Mouse (Mus musculus) right cerebral cortex, adult 18-20 months (tissue): ENCODE measurements around the gene Ctnnbl1.

ENCODE experiments used
- DNase-seq: peaks from one replicate; pipeline ENCODE4 v3.0.0; 2022; ENCODE audit warnings: mixed read lengths

The Ctnnbl1 gene

DNA sequence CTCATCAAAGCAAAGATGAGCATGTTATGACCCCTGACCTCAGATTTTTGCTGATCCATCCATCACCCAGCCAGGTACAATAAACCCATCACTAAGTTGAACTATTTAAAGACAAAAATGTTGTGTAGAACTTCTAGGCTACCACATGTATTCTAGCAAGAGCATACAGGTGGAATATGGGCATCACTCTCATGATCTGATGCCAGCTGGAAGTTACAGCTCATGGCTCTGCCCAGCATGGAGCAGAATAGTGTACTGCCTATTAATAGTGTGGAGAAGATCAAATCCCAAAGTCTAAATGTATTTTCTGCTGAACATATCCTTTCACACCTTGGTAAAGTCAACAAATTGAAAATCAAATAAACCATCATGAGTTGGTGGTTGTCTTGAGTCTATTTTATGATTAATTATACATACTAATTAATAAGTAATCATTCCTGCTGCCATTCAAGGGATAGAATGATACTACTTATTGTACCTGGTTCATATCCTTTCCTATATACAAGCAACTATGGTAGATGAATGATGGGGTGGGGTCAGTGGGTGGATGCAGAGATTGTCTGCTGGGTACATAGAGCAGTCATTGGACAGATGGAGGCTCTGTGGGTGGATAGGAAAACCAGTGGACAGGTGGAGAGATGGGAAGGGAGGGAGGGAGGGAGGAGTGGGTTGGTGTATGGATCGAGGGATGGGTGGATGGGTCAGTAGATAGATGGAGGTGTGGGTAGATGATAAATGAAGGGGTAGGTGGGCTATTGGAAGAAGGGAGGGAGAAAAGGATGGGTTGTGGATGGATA is 58.6 kb downstream of the Ctnnbl1 start:
- no peak for DNase-seq

GRCm38 (mm10) chr2:157799533-157799932 is 62.3 kb downstream of the Ctnnbl1 start:
- peak; percentile 43 for DNase-seq

- no peak for DNase-seq
Observed at GRCm38 (mm10) chr2:157800288-157800687, 63.1 kb downstream of the Ctnnbl1 start.

DNA sequence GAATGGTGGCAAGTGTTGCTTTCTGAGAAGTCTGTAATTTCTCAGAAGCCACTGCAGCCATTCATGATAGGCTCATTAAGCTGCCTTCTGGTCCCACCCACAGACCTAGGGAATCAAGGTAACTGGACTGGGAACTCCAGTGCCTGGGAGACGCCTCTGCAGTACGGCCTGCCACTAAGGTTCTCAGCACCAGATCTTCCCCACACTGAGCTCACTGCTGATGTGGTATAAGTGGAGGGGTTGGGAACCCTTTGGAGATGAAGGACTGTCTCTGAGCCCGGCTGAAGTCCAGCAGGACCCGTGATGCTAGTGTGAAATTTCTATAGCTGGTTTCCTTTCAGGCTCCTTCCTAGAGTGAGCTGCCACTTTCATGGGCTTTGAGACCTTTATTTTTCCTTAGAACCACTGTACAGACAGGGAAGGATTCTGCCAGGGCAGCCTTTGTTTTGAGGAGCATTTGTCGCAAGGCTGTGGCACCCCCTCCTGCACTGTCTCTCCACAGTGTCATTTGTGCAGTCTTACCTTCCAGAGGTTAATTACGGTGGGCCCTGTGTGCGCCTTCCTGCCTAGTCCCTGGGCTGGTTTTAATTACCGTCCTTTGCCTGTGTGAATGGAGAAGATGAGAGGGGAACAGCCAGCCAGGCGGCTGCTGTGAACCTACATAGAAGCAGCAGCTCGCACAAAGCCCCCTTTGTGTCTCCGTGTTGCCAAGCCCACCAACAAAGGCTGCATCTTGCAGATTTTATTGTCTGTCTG is 63.7 kb downstream of the Ctnnbl1 start:
- DNase-seq: no peak

- no peak for DNase-seq
Observed at GRCm38 (mm10) chr2:157801505-157802357, 64.5 kb downstream of the Ctnnbl1 start.

DNA sequence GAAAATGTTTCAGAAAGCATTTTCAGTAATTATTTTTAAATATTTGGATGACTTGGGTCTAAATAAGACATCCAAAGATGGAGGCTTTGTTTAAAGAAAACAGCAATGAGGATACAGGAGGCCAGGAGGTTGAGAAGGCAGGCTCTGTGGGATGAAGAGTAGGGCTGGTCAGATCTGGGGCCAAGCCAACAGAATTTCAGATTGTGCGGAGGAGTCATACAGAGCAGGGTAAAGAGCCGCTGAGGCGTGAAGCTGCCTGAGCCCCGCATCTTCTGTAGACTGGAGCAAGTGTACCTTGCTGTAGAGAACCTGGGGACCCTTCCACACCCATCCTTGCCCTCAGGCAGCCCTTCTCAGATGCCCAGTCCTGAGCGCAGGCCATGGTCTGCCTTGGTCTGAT is 65.5 kb downstream of the Ctnnbl1 start:
- DNase-seq: no peak

- peak; percentile 71 for DNase-seq
Observed at GRCm38 (mm10) chr2:157804388-157804787, 67.2 kb downstream of the Ctnnbl1 start.

- DNase-seq: no peak
Observed at GRCm38 (mm10) chr2:157805091-157805490, 67.9 kb downstream of the Ctnnbl1 start.

- DNase-seq: no peak
Observed at GRCm38 (mm10) chr2:157807076-157807475, 69.9 kb downstream of the Ctnnbl1 start.

GRCm38 (mm10) chr2:157807621-157808367 is 70.6 kb downstream of the Ctnnbl1 start:
- peak; percentile 56 for DNase-seq

DNA sequence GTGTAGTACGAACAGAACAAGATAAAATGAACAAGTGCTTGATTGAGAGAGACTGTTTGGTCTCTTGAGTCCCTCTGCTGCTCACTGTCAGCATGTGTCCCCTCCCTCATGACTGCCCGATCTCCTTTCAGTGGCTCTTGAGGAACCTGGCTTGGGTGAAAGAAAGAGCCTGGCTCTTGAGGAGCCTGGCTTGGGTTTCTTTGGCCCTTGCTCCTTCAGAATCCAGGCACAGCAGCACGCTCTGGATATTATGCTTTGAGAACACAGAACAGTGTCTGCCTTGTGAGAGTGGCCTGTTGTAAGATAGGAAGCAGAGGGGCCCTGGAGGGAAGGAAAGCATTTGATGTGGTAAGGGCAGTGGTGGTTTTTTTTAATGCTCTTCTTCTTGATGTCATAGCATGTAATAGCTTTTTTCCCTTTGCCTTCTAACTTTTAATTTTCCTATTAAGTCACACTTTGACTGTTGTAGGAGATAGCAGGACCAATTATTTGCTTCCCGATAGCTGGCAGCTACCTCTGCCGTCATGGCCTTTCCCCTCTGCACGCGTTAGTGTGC is 71.2 kb downstream of the Ctnnbl1 start:
- no peak for DNase-seq

DNA sequence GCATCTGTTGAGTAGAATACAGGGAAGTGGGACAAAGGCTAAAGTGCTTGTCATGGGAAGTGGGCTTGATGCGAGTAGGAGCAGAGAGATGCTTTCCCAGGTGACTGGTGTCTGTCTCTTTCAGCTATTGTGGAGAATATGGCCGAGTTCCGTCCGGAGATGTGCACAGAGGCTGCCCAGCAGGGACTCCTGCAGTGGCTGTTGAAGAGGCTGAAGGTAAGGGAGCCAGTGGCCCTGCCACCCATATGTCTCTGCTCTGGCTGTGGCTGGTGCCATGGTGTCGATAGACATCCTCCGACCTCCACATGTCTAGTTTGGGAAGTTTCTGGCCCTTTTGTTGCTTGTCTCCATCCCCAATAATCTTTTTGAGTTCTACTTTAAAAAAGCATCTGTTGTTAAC is 72.1 kb downstream of the Ctnnbl1 start:
- DNase-seq: no peak

- DNase-seq: no peak
Observed at GRCm38 (mm10) chr2:157810749-157811148, 73.5 kb downstream of the Ctnnbl1 start.

GRCm38 (mm10) chr2:157813121-157813520 is 75.9 kb downstream of the Ctnnbl1 start:
- no peak for DNase-seq

DNA sequence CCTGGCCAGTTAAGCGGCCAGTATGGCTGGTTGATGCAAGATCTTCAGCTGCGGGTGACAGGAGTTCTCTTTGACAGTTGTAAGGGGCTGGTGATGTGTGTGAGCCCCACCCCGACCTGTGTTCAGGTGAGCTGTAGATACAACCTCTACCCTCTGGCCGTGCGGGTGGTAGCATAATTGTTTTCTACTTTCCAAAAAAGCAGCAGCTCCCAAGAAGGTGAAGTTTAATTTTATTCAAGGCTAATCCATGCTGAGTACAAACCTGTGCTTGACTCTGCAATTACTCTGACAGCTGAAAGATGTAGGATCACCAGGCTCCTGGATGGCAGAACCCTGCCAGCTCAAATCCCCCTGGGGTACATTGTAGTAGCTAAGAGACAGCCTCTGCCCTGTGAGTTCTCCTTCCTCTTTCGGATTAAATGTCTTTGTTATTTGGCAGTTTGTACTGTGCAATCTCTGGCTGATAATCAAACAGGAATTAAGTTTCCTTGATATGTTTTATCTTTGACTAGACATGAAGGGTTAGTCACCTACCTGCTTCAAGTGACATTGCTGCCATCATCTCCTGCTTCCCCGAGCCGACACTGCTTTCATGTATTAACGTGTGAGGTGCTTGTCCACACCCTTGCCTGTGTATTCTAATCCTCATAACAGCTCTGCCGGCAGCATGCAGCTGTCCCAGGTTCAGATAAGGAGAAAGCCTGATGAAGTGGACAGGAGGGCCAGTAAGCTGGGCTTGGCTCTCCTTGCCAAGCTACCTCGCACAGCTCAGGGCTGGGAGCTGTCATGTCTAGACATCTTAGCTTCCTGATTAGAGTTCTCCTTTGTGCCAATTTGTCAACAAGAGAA is 77.1 kb downstream of the Ctnnbl1 start:
- no peak for DNase-seq

DNA sequence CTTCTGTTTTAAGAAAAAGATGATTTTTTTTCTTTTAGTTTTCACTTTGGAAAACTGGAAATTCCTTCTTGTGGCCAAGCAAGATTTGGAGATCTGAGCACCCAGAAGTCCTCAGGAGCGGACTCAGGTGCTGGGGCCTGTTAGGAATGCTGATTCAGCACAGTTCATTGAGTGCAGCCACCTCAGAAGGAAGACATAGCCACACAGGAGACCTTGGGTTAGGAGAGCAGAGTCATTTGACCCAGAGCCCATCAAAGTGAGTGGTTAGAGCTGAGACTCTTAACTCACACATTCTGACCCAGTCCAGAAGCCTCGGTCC is 77.7 kb downstream of the Ctnnbl1 start:
- no peak for DNase-seq

DNA sequence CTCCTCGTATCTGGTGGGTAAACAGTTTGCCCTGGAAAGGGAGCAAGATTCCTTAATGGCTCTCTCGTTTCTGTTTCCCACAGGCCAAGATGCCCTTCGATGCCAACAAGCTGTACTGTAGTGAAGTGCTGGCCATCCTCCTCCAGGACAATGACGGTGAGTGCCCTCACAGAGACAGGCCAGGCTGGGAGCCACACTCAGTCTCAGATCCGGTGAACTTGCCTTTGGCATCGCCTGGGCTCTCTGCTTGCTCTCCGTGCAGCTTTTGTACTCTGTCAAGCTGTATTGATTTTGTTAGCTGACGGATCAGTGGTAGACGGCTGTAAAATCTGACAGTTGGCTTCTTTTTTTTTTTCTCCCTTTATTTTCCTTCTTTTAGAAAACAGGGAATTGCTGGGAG is 80.5 kb downstream of the Ctnnbl1 start:
- peak; percentile 0 for DNase-seq

DNA sequence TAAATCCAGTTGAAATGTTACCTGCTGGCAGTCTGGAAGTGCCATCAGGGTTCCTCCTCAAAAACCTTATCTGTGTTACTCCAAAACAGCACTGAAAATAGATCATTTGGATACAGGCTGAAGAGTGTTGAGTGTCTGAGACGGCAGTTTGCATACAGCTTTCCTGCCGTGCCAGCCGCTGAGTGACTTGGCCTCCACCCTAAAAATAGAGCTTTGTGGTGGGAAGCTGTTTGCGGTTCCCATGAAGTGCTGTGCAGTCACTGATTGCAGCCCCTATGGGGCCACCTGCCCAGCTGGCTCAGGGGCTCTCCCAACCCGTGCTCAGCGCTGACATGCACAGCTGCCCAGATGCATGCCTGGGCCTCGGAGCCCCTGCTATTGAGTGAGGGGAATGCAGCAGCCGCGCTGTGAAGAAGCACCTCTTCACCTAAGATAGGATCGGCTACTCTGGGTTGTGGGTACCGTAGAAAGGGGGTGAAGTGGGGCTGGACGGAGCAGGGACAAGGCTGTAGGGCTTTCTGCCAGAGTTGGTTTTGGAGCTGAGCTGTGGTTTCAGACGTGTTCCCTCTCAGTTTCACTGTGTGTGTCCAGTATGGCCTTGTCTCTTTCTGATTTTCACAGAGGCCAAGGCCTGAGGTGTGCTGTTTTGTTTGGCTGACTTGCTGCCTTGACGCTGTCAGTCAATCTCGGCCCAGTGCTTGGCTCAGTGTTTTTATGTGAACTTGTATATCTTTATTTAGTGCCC is 81.5 kb downstream of the Ctnnbl1 start:
- DNase-seq: no peak

DNA sequence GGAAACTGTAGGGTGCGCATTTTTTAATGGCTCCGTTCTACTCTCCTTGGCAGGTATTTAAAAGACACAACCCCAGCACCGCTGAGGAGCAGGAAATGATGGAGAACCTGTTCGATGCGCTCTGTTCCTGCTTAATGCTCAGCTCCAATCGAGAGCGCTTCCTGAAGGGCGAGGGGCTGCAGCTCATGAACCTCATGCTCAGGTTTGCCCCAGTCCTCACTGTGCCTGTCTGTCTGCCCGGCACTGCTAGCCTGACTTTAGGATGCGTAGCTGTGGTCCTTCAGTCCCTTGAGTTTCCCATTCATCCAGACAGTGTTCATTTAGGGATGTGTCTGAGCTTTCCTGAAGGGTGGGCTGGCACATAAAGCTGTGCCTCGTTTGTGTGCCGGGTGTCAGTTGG is 82.2 kb downstream of the Ctnnbl1 start:
- DNase-seq: no peak

- DNase-seq: no peak
Observed at GRCm38 (mm10) chr2:157821259-157821658, 84.1 kb downstream of the Ctnnbl1 start.

- no peak for DNase-seq
Observed at GRCm38 (mm10) chr2:157823456-157823855, 86.3 kb downstream of the Ctnnbl1 start.
